In the genomic region with DNA sequence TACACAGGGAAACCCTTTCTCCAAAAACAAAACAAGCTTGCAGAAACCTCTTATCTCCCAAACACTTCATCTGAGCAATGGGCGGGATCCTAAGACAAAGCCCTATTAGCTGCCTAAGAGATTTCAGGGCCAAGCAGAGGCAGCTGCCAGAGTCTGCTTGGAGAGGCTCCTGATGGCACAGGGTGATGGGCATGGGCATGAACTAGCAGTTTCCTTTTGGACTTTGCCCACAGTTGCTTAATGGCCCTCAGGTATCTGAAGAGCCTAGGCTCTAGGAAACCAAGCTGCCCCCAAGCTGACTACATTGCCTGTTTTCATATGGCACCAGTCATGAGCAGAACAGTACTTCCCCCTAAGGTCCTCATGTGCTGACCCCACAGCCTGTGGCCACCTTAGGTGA, we compare ENCODE assay signal across 15 mouse cellular contexts. TPM values are rescaled to one million over a fixed set of nuclear protein-coding genes. Genes with fewer than 3 reads are reported as not detected.
"Had no signal": no experiment of that assay in that cellular context is flagged by ENCODE, and none has a peak within 500 bp of the region (broad histone marks: within the 10 kb centered on the region; RNA-seq: fewer than 3 reads in every experiment).

No protein-coding gene starts in this region.

- H3K4me2 ChIP-seq: limb, embryonic 12.5 days; liver, embryonic 11.5 days; liver, embryonic 15.5 days; neural tube, embryonic 15.5 days; stomach, embryonic 15.5 days had no signal

- H3K36me3 ChIP-seq: liver, embryonic 15.5 days; neural tube, embryonic 15.5 days; stomach, embryonic 15.5 days had no signal

- H3K27me3 ChIP-seq: limb, embryonic 12.5 days; liver, embryonic 15.5 days; neural tube, embryonic 15.5 days; stomach, embryonic 15.5 days had no signal

- H3K9ac ChIP-seq: limb, embryonic 12.5 days; liver, embryonic 15.5 days; neural tube, embryonic 15.5 days; stomach, embryonic 15.5 days had no signal

- H3K27ac ChIP-seq: layer of hippocampus, adult 2 months; limb, embryonic 12.5 days; liver, embryonic 15.5 days; midbrain, embryonic 10.5 days; neural tube, embryonic 15.5 days; stomach, embryonic 15.5 days had no signal

- ATAC-seq: lung, postnatal 0 days had no signal

- DNase-seq: lung, adult 2 months; lung, postnatal 4 days; midbrain, embryonic 14.5 days; right cerebral cortex, adult 18-20 months; right cerebral cortex, postnatal 25 days had no signal

- H3K9me3 ChIP-seq: limb, embryonic 12.5 days; liver, embryonic 15.5 days; midbrain, embryonic 10.5 days; neural tube, embryonic 15.5 days; stomach, embryonic 15.5 days had no signal

- H3K4me3 ChIP-seq: layer of hippocampus, adult 2 months; limb, embryonic 12.5 days; liver, embryonic 15.5 days; midbrain, embryonic 10.5 days; myocyte; neural tube, embryonic 15.5 days; stomach, embryonic 15.5 days had no signal

- H3K4me1 ChIP-seq: liver, embryonic 15.5 days; neural tube, embryonic 15.5 days had no signal

RNA-seq across cellular contexts. Expression of gene Degs2, which starts 7.9 kb away (rescaled TPM):
- polyA plus RNA-seq: spleen, adult 2 months had no signal
